Mouse (Mus musculus) heart, embryonic 15.5 days (tissue): ENCODE data around the gene Tppp2. TPM values are rescaled to one million over a fixed set of nuclear protein-coding genes. Genes with fewer than 3 reads are reported as not detected.
A peak's percentile ranks its signal among the peaks of the same experiment; 100 is the strongest.

Experiments
- ATAC-seq: fragments of 200-750 bp; cut with Nextera tagmentation; replicated peaks from 2 replicates; pipeline ENCODE4 v1.8.0; 2017; ENCODE audit warnings: low read depth, moderate TSS enrichment; ENCODE audit not compliant: insufficient number of reproducible peaks, insufficient read depth, low FRiP score
- H3K27ac ChIP-seq: fragments of 300-500 bp; sonication (generic); 2 replicates; pipeline ENCODE4 v1.5.1; 2015; ENCODE audit warnings: mild to moderate bottlenecking, inconsistent platforms
- H3K27me3 ChIP-seq: fragments of 300-500 bp; sonication (generic); 2 replicates; pipeline ENCODE4 v1.6.1; 2015; ENCODE audit warnings: inconsistent platforms
- H3K36me3 ChIP-seq: fragments of 300-500 bp; sonication (generic); 2 replicates; pipeline ENCODE4 v1.6.1; 2015; ENCODE audit warnings: mild to moderate bottlenecking, inconsistent platforms
- H3K4me1 ChIP-seq: fragments of 300-500 bp; sonication (generic); replicated peaks from 2 replicates; pipeline ENCODE4 v1.6.1; 2015; ENCODE audit warnings: inconsistent platforms
- H3K4me2 ChIP-seq: fragments of 300-500 bp; sonication (generic); 2 replicates; pipeline ENCODE4 v1.6.1; 2015; ENCODE audit warnings: inconsistent platforms, mild to moderate bottlenecking, moderate library complexity
- H3K4me3 ChIP-seq: fragments of 300-500 bp; sonication (generic); 2 replicates; pipeline ENCODE4 v1.5.1; 2015; ENCODE audit warnings: mild to moderate bottlenecking, inconsistent platforms
- H3K9ac ChIP-seq: fragments of 300-500 bp; sonication (generic); 2 replicates; pipeline ENCODE4 v1.6.1; 2015; ENCODE audit warnings: mild to moderate bottlenecking, inconsistent platforms
- H3K9me3 ChIP-seq: fragments of 300-500 bp; sonication (generic); replicated peaks from 2 replicates; pipeline ENCODE4 v1.6.1; 2016; ENCODE audit warnings: inconsistent platforms
- WGBS: fragments of 180-500 bp; shearing (Covaris S2); methylation state at CpG from one replicate; pipeline ENCODE4 v1.1.7; 2015; ENCODE audit warnings: mixed read lengths; 5-methylcytosine and 5-hydroxymethylcytosine counted together
- polyA plus RNA-seq: library from polyadenylated mRNA; unstranded; fragments of >200 nt; fragmentation: Nextera tagmentation; extraction: Ambion mirVana; gene quantifications from 2 replicates; pipeline ENCODE4 v1.2.1, GENCODE M21; 2015

Gene Tppp2
- polyA plus RNA-seq, 1 experiment from 2014 or later, result not detected

- Histone ChIP-seq H3K4me2 (no peak overlapping the region), H3K9ac (no peak overlapping the region), H3K9me3 (no peaks in the 10 kb centered on the region), H3K4me1 (peaks cover 12% of the 10 kb centered on the region), H3K4me3 (no peak overlapping the region), H3K27me3 (no peaks in the 10 kb centered on the region), H3K27ac (no peak overlapping the region), H3K36me3 (peaks cover 36% of the 10 kb centered on the region)
- 30% methylated on average over 10 of the region's 10 CpGs for WGBS
- peak; percentile 57; the same call in 1 of the 2 replicates for ATAC-seq
Measured at GRCm38 (mm10) chr14:51893094-51893794, 25.0 kb upstream of the Tppp2 start.

GRCm38 (mm10) chr14:51893809-51894208 lies 24.4 kb upstream of the Tppp2 start:
- WGBS, result 42% methylated on average over 3 of the region's 3 CpGs
- H3K9ac ChIP-seq, result no peak overlapping the region
- peaks cover 31% of the 10 kb centered on the region for H3K36me3 ChIP-seq
- no peak overlapping the region for H3K27ac ChIP-seq
- H3K4me3 ChIP-seq, result no peak overlapping the region
- H3K27me3 ChIP-seq, result no peaks in the 10 kb centered on the region
- H3K4me2 ChIP-seq, result no peak overlapping the region
- H3K9me3 ChIP-seq, result no peaks in the 10 kb centered on the region
- ATAC-seq, result no peak
- H3K4me1 ChIP-seq, result peaks cover 12% of the 10 kb centered on the region

GRCm38 (mm10) chr14:51895071-51895470 lies 23.2 kb upstream of the Tppp2 start:
- H3K27me3 ChIP-seq, result no peaks in the 10 kb centered on the region
- no peak overlapping the region for H3K27ac ChIP-seq
- no peaks in the 10 kb centered on the region for H3K9me3 ChIP-seq
- no peak overlapping the region for H3K4me3 ChIP-seq
- H3K9ac ChIP-seq, result no peak overlapping the region
- ATAC-seq, result no peak
- peaks cover 18% of the 10 kb centered on the region for H3K36me3 ChIP-seq
- peaks cover 12% of the 10 kb centered on the region for H3K4me1 ChIP-seq
- 80% methylated on average over 14 of the region's 14 CpGs for WGBS
- no peak overlapping the region for H3K4me2 ChIP-seq

- Histone ChIP-seq H3K27ac (no peak overlapping the region), H3K4me2 (no peak overlapping the region), H3K27me3 (no peaks in the 10 kb centered on the region), H3K9ac (no peak overlapping the region), H3K4me1 (peaks cover 12% of the 10 kb centered on the region), H3K4me3 (no peak overlapping the region), H3K36me3 (peaks cover 9% of the 10 kb centered on the region), H3K9me3 (no peaks in the 10 kb centered on the region)
- 62% methylated on average over 6 of the region's 6 CpGs for WGBS
- ATAC-seq, result no peak
Measured at GRCm38 (mm10) chr14:51896019-51896418, 22.2 kb upstream of the Tppp2 start.

GRCm38 (mm10) chr14:51896539-51897170 lies 21.6 kb upstream of the Tppp2 start:
- H3K4me3 ChIP-seq, result no peak overlapping the region
- no peaks in the 10 kb centered on the region for H3K9me3 ChIP-seq
- no peaks in the 10 kb centered on the region for H3K27me3 ChIP-seq
- ATAC-seq, result no peak
- H3K9ac ChIP-seq, result no peak overlapping the region
- peaks cover 3% of the 10 kb centered on the region; the same call in 1 of the 2 replicates for H3K36me3 ChIP-seq
- H3K4me1 ChIP-seq, result peaks cover 12% of the 10 kb centered on the region
- H3K4me2 ChIP-seq, result no peak overlapping the region
- H3K27ac ChIP-seq, result no peak overlapping the region
- WGBS, result 75% methylated on average over 8 of the region's 8 CpGs

GRCm38 (mm10) chr14:51899351-51899750 lies 18.9 kb upstream of the Tppp2 start:
- no peak overlapping the region for H3K4me3 ChIP-seq
- ATAC-seq, result no peak
- H3K4me1 ChIP-seq, result peaks cover 11% of the 10 kb centered on the region
- H3K27ac ChIP-seq, result no peak overlapping the region
- H3K4me2 ChIP-seq, result no peak overlapping the region
- no peaks in the 10 kb centered on the region for H3K27me3 ChIP-seq
- no peaks in the 10 kb centered on the region for H3K36me3 ChIP-seq
- WGBS, result 87% methylated on average over 1 of the region's 1 CpGs
- no peak overlapping the region for H3K9ac ChIP-seq
- no peaks in the 10 kb centered on the region for H3K9me3 ChIP-seq

GRCm38 (mm10) chr14:51902806-51903710 lies 15.2 kb upstream of the Tppp2 start:
- no peak overlapping the region for H3K9ac ChIP-seq
- peak overlapping the region; percentile 34; the same call in 1 of the 2 replicates for H3K27ac ChIP-seq
- no peaks in the 10 kb centered on the region for H3K9me3 ChIP-seq
- no peaks in the 10 kb centered on the region for H3K27me3 ChIP-seq
- H3K4me2 ChIP-seq, result no peak overlapping the region
- 43% methylated on average over 9 of the region's 9 CpGs for WGBS
- no peak for ATAC-seq
- peaks cover 19% of the 10 kb centered on the region for H3K4me1 ChIP-seq
- H3K4me3 ChIP-seq, result no peak overlapping the region
- peaks cover 29% of the 10 kb centered on the region for H3K36me3 ChIP-seq

- H3K4me3 ChIP-seq, result no peak overlapping the region
- H3K4me2 ChIP-seq, result no peak overlapping the region
- no peak overlapping the region for H3K27ac ChIP-seq
- no peaks in the 10 kb centered on the region for H3K27me3 ChIP-seq
- H3K4me1 ChIP-seq, result peaks cover 19% of the 10 kb centered on the region
- H3K9ac ChIP-seq, result no peak overlapping the region
- peaks cover 35% of the 10 kb centered on the region for H3K36me3 ChIP-seq
- whole genome bisulfite sequencing, result 86% methylated on average over 9 of the region's 9 CpGs
- no peak for ATAC-seq
- no peaks in the 10 kb centered on the region for H3K9me3 ChIP-seq
Measured at GRCm38 (mm10) chr14:51903782-51904181, 14.4 kb upstream of the Tppp2 start.

GRCm38 (mm10) chr14:51904706-51905105 lies 13.5 kb upstream of the Tppp2 start:
- H3K27me3 ChIP-seq, result no peaks in the 10 kb centered on the region
- no peak overlapping the region for H3K27ac ChIP-seq
- H3K9ac ChIP-seq, result no peak overlapping the region
- no peak for ATAC-seq
- H3K4me3 ChIP-seq, result no peak overlapping the region
- peaks cover 19% of the 10 kb centered on the region for H3K4me1 ChIP-seq
- H3K4me2 ChIP-seq, result no peak overlapping the region
- H3K36me3 ChIP-seq, result peaks cover 39% of the 10 kb centered on the region
- 66% methylated on average over 7 of the region's 7 CpGs for WGBS
- no peaks in the 10 kb centered on the region for H3K9me3 ChIP-seq

GRCm38 (mm10) chr14:51906102-51906501 lies 12.1 kb upstream of the Tppp2 start:
- Histone ChIP-seq H3K36me3 (peaks cover 52% of the 10 kb centered on the region), H3K4me2 (no peak overlapping the region), H3K9ac (no peak overlapping the region), H3K4me3 (no peak overlapping the region), H3K27me3 (no peaks in the 10 kb centered on the region), H3K9me3 (no peaks in the 10 kb centered on the region), H3K27ac (no peak overlapping the region), H3K4me1 (peaks cover 19% of the 10 kb centered on the region)
- 80% methylated on average over 11 of the region's 11 CpGs for WGBS
- no peak for ATAC-seq

GRCm38 (mm10) chr14:51911301-51911700 lies 6.9 kb upstream of the Tppp2 start:
- Histone ChIP-seq H3K27me3 (no peaks in the 10 kb centered on the region), H3K27ac (no peak overlapping the region), H3K9ac (no peak overlapping the region), H3K4me1 (peaks cover 29% of the 10 kb centered on the region), H3K4me2 (peak overlapping the region; percentile 92), H3K4me3 (peak overlapping the region; percentile 66), H3K36me3 (peaks cover 36% of the 10 kb centered on the region), H3K9me3 (no peaks in the 10 kb centered on the region)
- no peak for ATAC-seq
- 86% methylated on average over 10 of the region's 10 CpGs for WGBS
